Mouse (Mus musculus): ENCODE measurements at regions not wholly inside any gene's neighbourhood (a gene's known extent, or its start where the extent isn't known, plus 50 kb on each side); places are given as distances from the start of the nearest gene placed in this dataset.

DNA sequence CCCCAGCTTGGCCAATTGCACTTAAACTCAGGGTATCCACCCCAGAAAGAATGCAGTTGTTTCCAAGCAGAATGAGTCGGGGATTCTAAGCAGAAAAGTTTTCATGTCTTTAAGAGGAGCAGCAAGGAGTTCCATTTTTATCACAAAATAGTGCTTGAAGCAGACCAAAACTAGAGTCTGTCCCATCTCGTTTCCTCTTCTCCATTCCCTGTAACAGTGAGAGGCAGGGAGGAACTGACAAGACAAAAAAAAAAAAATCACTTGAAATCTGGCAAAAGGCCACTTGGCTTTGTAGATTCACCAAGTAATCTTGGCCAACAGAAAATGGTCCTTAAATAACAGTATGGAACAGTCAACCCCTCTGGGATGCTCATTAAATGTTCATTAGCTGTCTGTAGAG lies 186.8 kb downstream of the Kctd12 start:
- TF ChIP-seq CTCF (IDR thresholded peaks at IDR 0.05; ENCODE audit: extremely low read depth, insufficient read length, insufficient replicate concordance, low read depth, low read length) (no peak), POLR2A (IDR thresholded peaks at IDR 0.05; ENCODE audit: low read depth, low read length) (no peak)

All from small intestine, adult 2 months (tissue).